Mouse (Mus musculus): ENCODE data around the gene Aldh5a1. TPM values are rescaled to one million over a fixed set of nuclear protein-coding genes. Genes with fewer than 3 reads are reported as not detected.

Aldh5a1 gene
- polyA plus RNA-seq, 1 experiment: 6.1 TPM

- no peak for DNase-seq (ENCODE audit: low spot score)
Observed at GRCm38 (mm10) chr13:24866430-24867402, 70.7 kb downstream of the Aldh5a1 start.

GRCm38 (mm10) chr13:24862520-24862919 lies 74.9 kb downstream of the Aldh5a1 start:
- no peak for DNase-seq (ENCODE audit: low spot score)

- DNase-seq (ENCODE audit: low spot score): no peak
Observed at GRCm38 (mm10) chr13:24862021-24862420, 75.4 kb downstream of the Aldh5a1 start.

- no peak for DNase-seq (ENCODE audit: low spot score)
Observed at GRCm38 (mm10) chr13:24861084-24861483, 76.4 kb downstream of the Aldh5a1 start.

- DNase-seq (ENCODE audit: low spot score): no peak
Observed at GRCm38 (mm10) chr13:24859115-24859514, 78.3 kb downstream of the Aldh5a1 start.

Other genes with a start within 250 kb of the Aldh5a1 start
- gene Armh2, start 196.4 kb downstream of the Aldh5a1 start, polyA plus RNA-seq (2012; rRNA removed): not detected in 2 replicates
- gene Gmnn, start 175.7 kb downstream of the Aldh5a1 start, polyA plus RNA-seq (2012; rRNA removed): 7.9 and 9.8 TPM in 2 replicates
- gene BC005537, start 136.0 kb downstream of the Aldh5a1 start, polyA plus RNA-seq (2012; rRNA removed): 92.9 and 97.0 TPM in 2 replicates
- 94.5 and 97.4 TPM in 2 replicates for gene Acot13, start 106.1 kb downstream of the Aldh5a1 start, polyA plus RNA-seq (2012; rRNA removed)
- gene Tdp2, start 106.0 kb downstream of the Aldh5a1 start, polyA plus RNA-seq (2012; rRNA removed): 22.0 and 28.7 TPM in 2 replicates
- gene D130043K22Rik, start 92.5 kb downstream of the Aldh5a1 start, polyA plus RNA-seq (2012; rRNA removed): 0.06 and 0.10 TPM in 2 replicates
- 13.7 and 15.2 TPM in 2 replicates for gene Gpld1, start 5.5 kb upstream of the Aldh5a1 start, polyA plus RNA-seq (2012; rRNA removed)
- gene Mrs2, start 82.7 kb upstream of the Aldh5a1 start, polyA plus RNA-seq (2012; rRNA removed): 21.0 and 23.9 TPM in 2 replicates
- 0.40 and 0.50 TPM in 2 replicates for gene Dcdc2a, start 118.3 kb upstream of the Aldh5a1 start, polyA plus RNA-seq (2012; rRNA removed)